Mouse (Mus musculus): ENCODE measurements at regions not wholly inside any gene's neighbourhood (a gene's known extent, or its start where the extent isn't known, plus 50 kb on each side); places are given as distances from the start of the nearest gene placed in this dataset.

DNA sequence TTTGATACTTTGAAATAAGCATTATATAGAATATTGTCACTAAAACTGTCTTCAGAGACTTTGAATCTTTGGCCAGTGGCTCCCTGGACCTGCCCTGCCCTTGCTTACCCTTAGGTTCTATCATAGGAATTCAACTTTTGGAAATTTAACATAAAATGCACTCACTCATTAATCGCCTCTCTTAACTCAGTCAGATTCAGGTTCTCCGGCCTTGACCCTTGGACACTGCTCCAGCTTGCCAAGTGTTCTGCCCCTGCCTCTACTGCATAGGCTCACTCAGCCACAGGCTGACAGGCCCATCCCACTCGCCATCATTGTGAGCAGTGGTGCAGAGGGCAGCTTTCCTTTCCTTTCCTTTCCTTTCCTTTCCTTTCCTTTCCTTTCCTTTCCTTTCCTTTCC, 50.2 kb upstream of the Irx2 start:
- no peak for TF ChIP-seq CTCF (conservative IDR thresholded peaks at IDR 0.05)
- H3K4me3 ChIP-seq = no peak overlapping the region
- H3K27ac ChIP-seq = no peak overlapping the region
- DNase-seq (ENCODE audit: low spot score in 2 of 2) = no peak

Measured in layer of hippocampus, adult 2 months (tissue).